Mouse (Mus musculus): Measurements from ENCODE around the gene Higd1c.
"Not testable (repeated sequence)": the region's sequence is repeated elsewhere in the genome, so short reads cannot be mapped to it uniquely, and the experiment has no call there.

DNA sequence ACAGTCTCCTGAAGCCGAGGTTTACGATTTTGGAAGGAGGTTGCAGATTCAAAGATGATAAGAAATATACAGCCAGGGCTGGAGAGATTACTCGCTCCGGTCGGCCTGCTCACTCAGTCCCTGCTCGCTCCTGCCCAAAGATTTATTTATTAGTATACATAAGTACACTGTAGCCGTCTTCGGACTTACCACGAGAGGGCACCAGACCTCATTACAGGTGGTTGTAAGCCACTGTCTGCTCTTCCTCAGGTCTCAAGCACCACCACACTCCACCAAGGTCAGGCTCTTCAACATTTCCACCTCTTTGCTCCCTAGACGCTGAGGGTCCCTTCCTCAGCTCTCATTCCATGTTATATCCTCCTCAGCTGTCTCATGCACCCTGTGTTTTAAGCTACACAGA is 26.5 kb upstream of the Higd1c start:
- not testable (repeated sequence) for TF ChIP-seq EP300 (IDR thresholded peaks at IDR 0.05; ENCODE audit: low read depth)
- TF ChIP-seq CTCF (IDR thresholded peaks at IDR 0.05; ENCODE audit: low read depth), result peak; percentile 55

Measured in liver, postnatal 0 days (tissue).